Mouse (Mus musculus): ENCODE measurements at regions not wholly inside any gene's neighbourhood (a gene's known extent, or its start where the extent isn't known, plus 50 kb on each side); places are given as distances from the start of the nearest gene placed in this dataset.
A peak's percentile ranks its signal among the peaks of the same experiment; 100 is the strongest.

DNA sequence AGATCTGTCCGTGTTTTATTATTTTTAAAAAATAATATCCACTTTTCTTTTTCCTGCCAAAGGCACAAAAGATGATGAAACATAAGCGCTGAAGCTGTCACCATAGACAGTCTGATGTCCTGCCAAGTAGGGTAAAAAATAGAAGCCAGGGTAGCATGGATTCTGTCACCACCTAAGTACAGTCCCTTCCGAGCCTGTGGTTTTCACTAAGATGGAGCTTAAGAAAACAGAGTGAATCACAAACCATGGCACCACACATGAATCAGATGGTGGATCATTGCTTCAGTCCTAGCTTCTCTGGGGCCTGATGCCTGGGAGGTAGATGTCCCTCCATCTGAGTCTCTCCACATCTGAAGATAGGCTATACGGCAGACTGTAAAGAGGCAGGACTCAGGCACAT lies 55.9 kb upstream of the Fmod start:
- Histone ChIP-seq H3K27me3 (no peaks in the 10 kb centered on the region), H3K4me2 (replicated peaks) (no peak overlapping the region), H3K4me1 (peaks cover 17% of the 10 kb centered on the region), H3K4me3 (replicated peaks) (no peak overlapping the region), H3K27ac (replicated peaks) (no peak overlapping the region), H3K9me3 (replicated peaks) (no peaks in the 10 kb centered on the region), H3K9ac (no peak overlapping the region), H3K36me3 (no peaks in the 10 kb centered on the region)
- 86% methylated on average over 4 of the region's 4 CpGs for WGBS
- ATAC-seq (ENCODE audit: insufficient number of reproducible peaks, low FRiP score, low TSS enrichment, low read depth): no peak

DNA sequence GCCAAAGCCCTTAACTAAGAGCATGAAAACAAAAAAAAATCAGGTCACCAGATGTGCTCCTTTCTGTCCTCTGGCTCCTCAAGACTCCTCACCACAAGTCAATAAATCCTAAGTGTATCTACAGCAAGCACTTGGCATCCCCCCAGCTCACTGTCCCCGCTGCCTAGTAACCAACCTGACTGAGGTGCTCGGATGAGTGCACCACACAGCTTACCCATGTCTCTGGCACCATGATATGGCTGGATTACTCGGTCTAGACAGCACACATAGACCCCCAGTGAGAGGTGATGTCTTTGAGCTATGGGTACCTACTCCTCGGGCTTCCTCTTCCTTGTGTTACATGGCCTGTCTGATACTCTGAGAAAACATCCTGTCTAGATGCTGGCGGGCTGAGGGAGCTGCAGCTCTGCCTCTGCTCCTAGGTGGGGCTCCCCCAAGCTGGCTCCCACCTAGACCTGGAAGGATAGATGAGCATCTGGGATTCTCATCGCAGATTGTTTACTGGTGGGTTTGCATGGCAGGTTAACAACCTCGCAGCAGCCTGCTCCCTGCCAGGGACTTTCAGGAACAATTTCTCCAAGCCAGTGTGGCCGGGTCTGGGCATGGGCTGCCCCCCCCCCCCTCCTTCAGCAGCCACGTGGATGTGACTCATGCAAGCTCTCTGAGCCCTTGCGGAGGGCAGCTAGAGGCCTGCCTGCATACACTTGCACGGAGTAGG lies 57.2 kb upstream of the Prelp start:
- Histone ChIP-seq H3K4me2 (replicated peaks) (no peak overlapping the region), H3K9ac (no peak overlapping the region), H3K4me3 (replicated peaks) (no peak overlapping the region), H3K4me1 (peaks cover 17% of the 10 kb centered on the region), H3K36me3 (no peaks in the 10 kb centered on the region), H3K27ac (replicated peaks) (no peak overlapping the region), H3K27me3 (no peaks in the 10 kb centered on the region), H3K9me3 (replicated peaks) (no peaks in the 10 kb centered on the region)
- ATAC-seq (ENCODE audit: insufficient number of reproducible peaks, low FRiP score, low TSS enrichment, low read depth): peak; percentile 60
- WGBS: 49% methylated on average over 11 of the region's 11 CpGs

DNA sequence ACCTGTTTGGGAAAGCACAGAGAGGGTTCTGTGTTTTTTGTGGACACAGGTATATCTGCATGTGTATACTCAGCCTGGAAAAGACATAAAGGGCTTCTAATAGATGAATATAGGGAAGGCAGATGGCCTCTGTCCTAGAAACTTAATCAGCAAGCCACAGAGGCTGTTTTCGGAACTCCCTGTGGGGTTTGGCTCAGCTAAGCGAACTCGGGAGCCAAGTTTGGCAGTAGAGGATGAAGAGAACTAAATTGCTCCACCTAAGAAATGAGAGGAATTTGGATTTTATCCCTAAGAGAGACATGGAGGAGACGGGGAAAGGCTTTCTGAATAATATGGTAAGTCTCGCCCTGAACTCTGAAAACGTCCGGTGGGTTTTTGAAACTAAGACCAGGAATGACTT lies 56.0 kb upstream of the Prelp start:
- Histone ChIP-seq H3K9me3 (replicated peaks) (no peaks in the 10 kb centered on the region), H3K27me3 (no peaks in the 10 kb centered on the region), H3K4me3 (replicated peaks) (no peak overlapping the region), H3K4me1 (peaks cover 17% of the 10 kb centered on the region), H3K36me3 (no peaks in the 10 kb centered on the region), H3K27ac (replicated peaks) (0 out of 2 replicates have a peak overlapping the region, but pooled peaks have one; percentile 44), H3K4me2 (replicated peaks) (no peak overlapping the region), H3K9ac (no peak overlapping the region)
- ATAC-seq (ENCODE audit: insufficient number of reproducible peaks, low FRiP score, low TSS enrichment, low read depth): no peak
- WGBS: 55% methylated on average over 7 of the region's 7 CpGs

DNA sequence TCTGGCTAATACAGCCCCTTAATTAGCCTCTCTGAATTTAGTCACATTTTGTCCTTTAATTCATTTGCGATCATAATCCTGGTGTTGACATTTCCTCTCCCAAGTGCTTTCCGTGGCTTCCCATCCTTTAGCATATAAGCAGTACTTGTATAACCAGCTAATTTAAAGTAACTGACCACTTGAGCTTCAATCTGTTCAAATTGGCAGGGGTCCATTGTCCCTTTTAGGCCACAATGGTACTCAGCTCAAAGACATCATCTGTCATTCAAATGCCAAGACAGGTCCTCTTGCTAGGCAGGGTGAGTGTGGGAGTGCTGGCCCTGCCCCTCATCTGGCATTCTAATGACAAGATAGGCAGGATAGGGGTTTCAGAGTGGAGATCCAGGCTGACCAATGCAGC lies 52.6 kb upstream of the Prelp start:
- peaks cover 15% of the 10 kb centered on the region for H3K4me1 ChIP-seq
- no peak overlapping the region for H3K4me2 ChIP-seq (replicated peaks)
- no peak overlapping the region for H3K9ac ChIP-seq
- H3K36me3 ChIP-seq: no peaks in the 10 kb centered on the region
- no peaks in the 10 kb centered on the region for H3K27me3 ChIP-seq
- no peak overlapping the region for H3K4me3 ChIP-seq (replicated peaks)
- 76% methylated on average over 2 of the region's 2 CpGs for WGBS
- no peak for ATAC-seq (ENCODE audit: insufficient number of reproducible peaks, low FRiP score, low TSS enrichment, low read depth)
- no peaks in the 10 kb centered on the region for H3K9me3 ChIP-seq (replicated peaks)
- H3K27ac ChIP-seq (replicated peaks): no peak overlapping the region

DNA sequence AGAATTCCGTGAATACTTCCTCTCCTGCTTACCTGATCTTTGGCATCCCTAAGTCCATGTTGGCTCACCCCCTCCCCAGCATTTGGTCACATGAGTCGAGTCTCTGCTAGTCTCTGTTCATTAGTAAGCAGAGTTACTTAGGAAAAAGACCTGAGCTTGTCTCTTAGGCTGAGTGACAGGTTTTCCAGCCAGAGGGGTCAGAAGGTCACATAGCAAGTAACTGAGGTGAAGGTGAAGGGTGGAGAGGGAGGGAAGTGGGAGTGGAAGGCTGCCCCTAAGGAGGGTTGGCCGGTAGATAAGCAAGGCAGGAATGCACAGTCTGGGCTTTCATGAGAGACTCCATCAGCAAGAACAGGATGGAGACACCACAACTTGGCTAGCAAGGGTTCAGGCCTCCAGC lies 50.1 kb upstream of the Prelp start:
- 36% methylated on average over 3 of the region's 3 CpGs for WGBS
- no peak for ATAC-seq (ENCODE audit: insufficient number of reproducible peaks, low FRiP score, low TSS enrichment, low read depth)
- Histone ChIP-seq H3K27me3 (no peaks in the 10 kb centered on the region), H3K36me3 (no peaks in the 10 kb centered on the region), H3K4me2 (replicated peaks) (no peak overlapping the region), H3K9ac (no peak overlapping the region), H3K4me1 (peaks cover 21% of the 10 kb centered on the region), H3K27ac (replicated peaks) (no peak overlapping the region), H3K9me3 (replicated peaks) (no peaks in the 10 kb centered on the region), H3K4me3 (replicated peaks) (no peak overlapping the region)
